Mouse (Mus musculus) embryonic facial prominence, embryonic 15.5 days (tissue): ENCODE measurements around the gene Mdc1. TPM values are rescaled to one million over a fixed set of nuclear protein-coding genes. Genes with fewer than 3 reads are reported as not detected.

Source experiments
- ATAC-seq: fragments of 200-750 bp; cut with Nextera tagmentation; 2 replicates; pipeline ENCODE4 v1.8.0; 2017; ENCODE audit warnings: low read depth, moderate TSS enrichment; ENCODE audit not compliant: insufficient number of reproducible peaks, low FRiP score, low TSS enrichment
- H3K27ac ChIP-seq: fragments of 300-500 bp; sonication (generic); replicated peaks from 2 replicates; pipeline ENCODE4 v1.5.1; 2015; ENCODE audit warnings: mild to moderate bottlenecking, inconsistent platforms
- H3K27me3 ChIP-seq: fragments of 300-500 bp; sonication (generic); 2 replicates; pipeline ENCODE4 v1.6.1; 2015; ENCODE audit warnings: inconsistent platforms
- H3K36me3 ChIP-seq: fragments of 300-500 bp; sonication (generic); 2 replicates; pipeline ENCODE4 v1.6.1; 2015; ENCODE audit warnings: mild to moderate bottlenecking, inconsistent platforms
- H3K4me1 ChIP-seq: fragments of 300-500 bp; sonication (generic); 2 replicates; pipeline ENCODE4 v1.6.1; 2015; ENCODE audit warnings: inconsistent platforms
- H3K4me2 ChIP-seq: fragments of 300-500 bp; sonication (generic); replicated peaks from 2 replicates; pipeline ENCODE4 v1.6.1; 2015; ENCODE audit warnings: mild to moderate bottlenecking, inconsistent platforms
- H3K4me3 ChIP-seq: fragments of 300-500 bp; sonication (generic); replicated peaks from 2 replicates; pipeline ENCODE4 v1.5.1; 2015; ENCODE audit warnings: mild to moderate bottlenecking, inconsistent platforms
- H3K9ac ChIP-seq: fragments of 300-500 bp; sonication (generic); 2 replicates; pipeline ENCODE4 v1.6.1; 2015; ENCODE audit warnings: inconsistent platforms
- H3K9me3 ChIP-seq: fragments of 300-500 bp; sonication (generic); replicated peaks from 2 replicates; pipeline ENCODE4 v1.6.1; 2016; ENCODE audit warnings: inconsistent platforms
- WGBS: fragments of 180-500 bp; shearing (Covaris S2); methylation state at CpG from one replicate; pipeline ENCODE4 v1.1.7; 2015; 5-methylcytosine and 5-hydroxymethylcytosine counted together
- polyA plus RNA-seq: library from polyadenylated mRNA; unstranded; fragments of >200 nt; fragmentation: Nextera tagmentation; extraction: Ambion mirVana; gene quantifications from 2 replicates; pipeline ENCODE4 v1.2.1, GENCODE M21; 2015

The Mdc1 gene
- 12.0 and 16.1 TPM in 2 replicates for polyA plus RNA-seq

- peak within 1 kb of the TSS; percentile 67 for H3K4me3 ChIP-seq
- peaks cover 17% of the 10 kb centered on the region for H3K36me3 ChIP-seq
- peak within 1 kb of the TSS; percentile 68 for H3K4me2 ChIP-seq
- H3K4me1 ChIP-seq, result peaks cover 16% of the 10 kb centered on the region
- peak; percentile 90 for ATAC-seq
- H3K27me3 ChIP-seq, result no peaks in the 10 kb centered on the region
- WGBS, result 0% methylated on average over 59 of the region's 59 CpGs
- H3K9ac ChIP-seq, result peak within 1 kb of the TSS; percentile 58
- H3K9me3 ChIP-seq, result no peaks in the 10 kb centered on the region
- H3K27ac ChIP-seq, result peak within 1 kb of the TSS; percentile 88
Measured at GRCm38 (mm10) chr17:35841076-35841950, at the start of gene Mdc1. Mdc1 (plus strand) TSS chr17:35841515.

- 73% methylated on average over 2 of the region's 2 CpGs for WGBS
- Histone ChIP-seq H3K4me3 (no peak overlapping the region), H3K4me2 (no peak overlapping the region), H3K4me1 (no peaks in the 10 kb centered on the region), H3K9ac (no peak overlapping the region), H3K36me3 (no peaks in the 10 kb centered on the region), H3K9me3 (no peaks in the 10 kb centered on the region), H3K27ac (no peak overlapping the region), H3K27me3 (no peaks in the 10 kb centered on the region)
- ATAC-seq, result no peak
Measured at GRCm38 (mm10) chr17:35792837-35793236, 48.5 kb upstream of the Mdc1 start.

GRCm38 (mm10) chr17:35795099-35795498 is 46.2 kb upstream of the Mdc1 start:
- Histone ChIP-seq H3K36me3 (no peaks in the 10 kb centered on the region), H3K4me3 (no peak overlapping the region), H3K4me1 (no peaks in the 10 kb centered on the region), H3K9me3 (no peaks in the 10 kb centered on the region), H3K9ac (no peak overlapping the region), H3K27ac (no peak overlapping the region), H3K4me2 (no peak overlapping the region), H3K27me3 (no peaks in the 10 kb centered on the region)
- 52% methylated on average over 2 of the region's 2 CpGs for WGBS
- ATAC-seq, result no peak

GRCm38 (mm10) chr17:35795656-35796055 is 45.7 kb upstream of the Mdc1 start:
- Histone ChIP-seq H3K4me3 (no peak overlapping the region), H3K4me2 (no peak overlapping the region), H3K4me1 (no peaks in the 10 kb centered on the region), H3K9me3 (no peaks in the 10 kb centered on the region), H3K27ac (no peak overlapping the region), H3K36me3 (no peaks in the 10 kb centered on the region), H3K9ac (no peak overlapping the region), H3K27me3 (no peaks in the 10 kb centered on the region)
- WGBS, result 72% methylated on average over 6 of the region's 6 CpGs
- no peak for ATAC-seq

GRCm38 (mm10) chr17:35796835-35797234 is 44.5 kb upstream of the Mdc1 start:
- Histone ChIP-seq H3K9me3 (no peaks in the 10 kb centered on the region), H3K27me3 (no peaks in the 10 kb centered on the region), H3K4me3 (no peak overlapping the region), H3K9ac (no peak overlapping the region), H3K36me3 (no peaks in the 10 kb centered on the region), H3K27ac (no peak overlapping the region), H3K4me2 (no peak overlapping the region), H3K4me1 (no peaks in the 10 kb centered on the region)
- WGBS, result 52% methylated on average over 5 of the region's 5 CpGs
- ATAC-seq, result no peak

- no peak overlapping the region for H3K9ac ChIP-seq
- H3K4me3 ChIP-seq, result no peak overlapping the region
- no peaks in the 10 kb centered on the region for H3K27me3 ChIP-seq
- no peaks in the 10 kb centered on the region for H3K36me3 ChIP-seq
- no peak overlapping the region for H3K27ac ChIP-seq
- whole genome bisulfite sequencing, result 75% methylated on average over 2 of the region's 2 CpGs
- ATAC-seq, result no peak
- 0 out of 2 replicates have a peak, but pooled peaks cover 6% of the 10 kb centered on the region for H3K4me1 ChIP-seq
- H3K4me2 ChIP-seq, result no peak overlapping the region
- H3K9me3 ChIP-seq, result no peaks in the 10 kb centered on the region
Measured at GRCm38 (mm10) chr17:35800905-35801304, 40.4 kb upstream of the Mdc1 start.

GRCm38 (mm10) chr17:35803020-35803419 is 38.3 kb upstream of the Mdc1 start:
- 20% methylated on average over 6 of the region's 6 CpGs for WGBS
- no peak overlapping the region for H3K9ac ChIP-seq
- H3K9me3 ChIP-seq, result no peaks in the 10 kb centered on the region
- H3K36me3 ChIP-seq, result no peaks in the 10 kb centered on the region
- no peak overlapping the region for H3K4me3 ChIP-seq
- H3K4me1 ChIP-seq, result peaks cover 8% of the 10 kb centered on the region
- peak overlapping the region; percentile 44; the same call in 1 of the 2 replicates for H3K27ac ChIP-seq
- H3K27me3 ChIP-seq, result no peaks in the 10 kb centered on the region
- peak; percentile 15; the same call in 1 of the 2 replicates for ATAC-seq
- no peak overlapping the region for H3K4me2 ChIP-seq

GRCm38 (mm10) chr17:35803858-35804399 is 37.4 kb upstream of the Mdc1 start:
- Histone ChIP-seq H3K36me3 (no peaks in the 10 kb centered on the region), H3K4me2 (no peak overlapping the region), H3K9me3 (no peaks in the 10 kb centered on the region), H3K9ac (no peak overlapping the region), H3K4me3 (no peak overlapping the region), H3K4me1 (peaks cover 15% of the 10 kb centered on the region), H3K27ac (no peak overlapping the region), H3K27me3 (no peaks in the 10 kb centered on the region)
- WGBS, result 80% methylated on average over 4 of the region's 4 CpGs
- ATAC-seq, result no peak

- no peak overlapping the region for H3K9ac ChIP-seq
- 0 out of 2 replicates have a peak, but pooled peaks have one; percentile 16 for ATAC-seq
Measured at GRCm38 (mm10) chr17:35808073-35808472, 33.2 kb upstream of the Mdc1 start.

GRCm38 (mm10) chr17:35809395-35809794 is 31.9 kb upstream of the Mdc1 start:
- Histone ChIP-seq H3K4me1 (peaks cover 47% of the 10 kb centered on the region), H3K9me3 (no peaks in the 10 kb centered on the region), H3K4me2 (no peak overlapping the region), H3K27me3 (no peaks in the 10 kb centered on the region), H3K4me3 (no peak overlapping the region), H3K36me3 (no peaks in the 10 kb centered on the region), H3K9ac (no peak overlapping the region), H3K27ac (no peak overlapping the region)
- no peak for ATAC-seq
- WGBS, result 88% methylated on average over 11 of the region's 11 CpGs

More at GRCm38 (mm10) chr17:35808073-35808472, 33.2 kb upstream of the Mdc1 start:
- H3K4me2 ChIP-seq, result no peak overlapping the region
- H3K4me3 ChIP-seq, result no peak overlapping the region
- no peaks in the 10 kb centered on the region for H3K27me3 ChIP-seq
- H3K36me3 ChIP-seq, result no peaks in the 10 kb centered on the region
- peaks cover 36% of the 10 kb centered on the region for H3K4me1 ChIP-seq
- WGBS, result 42% methylated on average over 9 of the region's 9 CpGs
- H3K27ac ChIP-seq, result peak overlapping the region; percentile 77
- no peaks in the 10 kb centered on the region for H3K9me3 ChIP-seq

- Histone ChIP-seq H3K9ac (no peak overlapping the region), H3K4me2 (no peak overlapping the region), H3K4me3 (no peak overlapping the region), H3K27ac (0 out of 2 replicates have a peak overlapping the region, but pooled peaks have one; percentile 7), H3K9me3 (no peaks in the 10 kb centered on the region), H3K36me3 (no peaks in the 10 kb centered on the region), H3K27me3 (no peaks in the 10 kb centered on the region), H3K4me1 (peaks cover 58% of the 10 kb centered on the region)
- 71% methylated on average over 5 of the region's 5 CpGs for WGBS
- no peak for ATAC-seq
Measured at GRCm38 (mm10) chr17:35810900-35811648, 30.2 kb upstream of the Mdc1 start.
